Mouse (Mus musculus) neural tube, embryonic 15.5 days (tissue): ENCODE results near the gene Slc2a6. TPM values are rescaled to one million over a fixed set of nuclear protein-coding genes. Genes with fewer than 3 reads are reported as not detected.

ENCODE experiments used
- ATAC-seq: fragments of 200-750 bp; cut with Nextera tagmentation; 2 replicates; pipeline ENCODE4 v1.8.0; 2017; ENCODE audit warnings: mild to moderate bottlenecking, moderate TSS enrichment, moderate library complexity; ENCODE audit not compliant: low FRiP score
- H3K27ac ChIP-seq: fragments of 300-500 bp; sonication (generic); replicated peaks from 2 replicates; pipeline ENCODE4 v1.5.1; 2015; ENCODE audit warnings: mild to moderate bottlenecking, inconsistent platforms
- H3K27me3 ChIP-seq: fragments of 300-500 bp; sonication (generic); replicated peaks from 2 replicates; pipeline ENCODE4 v1.6.1; 2015; ENCODE audit warnings: inconsistent platforms
- H3K36me3 ChIP-seq: fragments of 300-500 bp; sonication (generic); 2 replicates; pipeline ENCODE4 v1.6.1; 2015; ENCODE audit warnings: inconsistent platforms
- H3K4me1 ChIP-seq: fragments of 300-500 bp; sonication (generic); 2 replicates; pipeline ENCODE4 v1.6.1; 2015; ENCODE audit warnings: inconsistent platforms
- H3K4me2 ChIP-seq: fragments of 300-500 bp; sonication (generic); 2 replicates; pipeline ENCODE4 v1.6.1; 2015; ENCODE audit warnings: inconsistent platforms, mild to moderate bottlenecking, moderate library complexity
- H3K4me3 ChIP-seq: fragments of 300-500 bp; sonication (generic); replicated peaks from 2 replicates; pipeline ENCODE4 v1.5.1; 2015; ENCODE audit warnings: mild to moderate bottlenecking, inconsistent platforms
- H3K9ac ChIP-seq: fragments of 300-500 bp; sonication (generic); replicated peaks from 2 replicates; pipeline ENCODE4 v1.6.1; 2015; ENCODE audit warnings: mild to moderate bottlenecking, inconsistent platforms
- H3K9me3 ChIP-seq: fragments of 300-500 bp; sonication (generic); replicated peaks from 2 replicates; pipeline ENCODE4 v1.6.1; 2016; ENCODE audit warnings: inconsistent platforms
- WGBS: fragments of 180-500 bp; shearing (Covaris S2); methylation state at CpG from one replicate; pipeline ENCODE4 v1.1.7; 2015; ENCODE audit warnings: mixed read lengths; 5-methylcytosine and 5-hydroxymethylcytosine counted together
- polyA plus RNA-seq: library from polyadenylated mRNA; unstranded; fragments of >200 nt; fragmentation: Nextera tagmentation; extraction: Ambion mirVana; gene quantifications from 2 replicates; pipeline ENCODE4 v1.2.1, GENCODE M21; 2015

The Slc2a6 gene
- 17.2 and 20.0 TPM in 2 replicates for polyA plus RNA-seq

DNA sequence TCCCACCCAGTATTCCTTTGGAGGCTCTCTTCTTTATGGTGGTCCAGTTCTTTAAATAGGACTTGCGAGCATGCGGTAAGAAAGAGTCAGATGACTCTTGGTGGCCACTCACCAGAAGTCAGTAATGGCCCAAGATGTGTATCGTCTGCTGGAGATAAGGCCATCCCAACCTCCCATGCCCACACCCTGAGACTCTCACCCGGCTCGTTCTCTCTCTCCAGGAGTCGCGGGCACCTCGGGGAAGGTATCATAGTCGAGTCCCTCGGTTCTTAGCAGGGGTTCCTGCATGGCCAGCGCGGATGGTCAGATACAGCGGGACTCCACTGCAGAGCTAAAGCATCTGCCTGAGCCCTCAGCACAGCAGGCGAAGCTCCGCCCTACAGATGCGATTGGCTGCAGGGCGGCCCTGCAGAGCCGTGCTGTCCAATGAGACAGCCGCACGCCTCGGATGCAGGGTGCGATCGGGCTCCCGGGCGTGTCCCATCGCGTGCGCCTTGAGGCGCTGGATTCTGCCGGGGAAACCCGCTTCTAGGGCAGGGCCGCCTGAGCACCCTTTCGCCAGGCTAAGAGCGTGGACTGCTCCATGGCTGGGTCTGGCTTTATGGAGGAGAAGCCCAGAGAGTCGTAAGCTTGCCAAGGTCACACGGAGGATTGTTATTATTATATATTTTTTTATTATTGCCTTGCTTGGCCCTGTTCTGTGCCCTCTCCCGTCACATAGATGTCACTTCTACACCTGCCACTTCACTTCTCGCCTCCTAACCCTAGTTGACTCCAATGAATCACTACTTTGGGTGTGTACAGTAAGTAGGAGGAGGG is at the start of gene Slc2a6:
Gene Slc2a6 (minus strand): TSS at position 381 of the 819 bp plus-strand sequence.
- H3K36me3 ChIP-seq = no peaks in the 10 kb centered on the region
- 0 out of 2 replicates have a peak, but pooled peaks cover 3% of the 10 kb centered on the region for H3K27me3 ChIP-seq
- H3K9me3 ChIP-seq = no peaks in the 10 kb centered on the region
- peak within 1 kb of the TSS; percentile 80 for H3K27ac ChIP-seq
- ATAC-seq = peak; percentile 99
- H3K4me3 ChIP-seq = peak within 1 kb of the TSS; percentile 49
- H3K9ac ChIP-seq = peak within 1 kb of the TSS; percentile 52
- peak within 1 kb of the TSS; percentile 74 for H3K4me2 ChIP-seq
- WGBS = 2% methylated on average over 38 of the region's 38 CpGs
- peaks cover 18% of the 10 kb centered on the region for H3K4me1 ChIP-seq

DNA sequence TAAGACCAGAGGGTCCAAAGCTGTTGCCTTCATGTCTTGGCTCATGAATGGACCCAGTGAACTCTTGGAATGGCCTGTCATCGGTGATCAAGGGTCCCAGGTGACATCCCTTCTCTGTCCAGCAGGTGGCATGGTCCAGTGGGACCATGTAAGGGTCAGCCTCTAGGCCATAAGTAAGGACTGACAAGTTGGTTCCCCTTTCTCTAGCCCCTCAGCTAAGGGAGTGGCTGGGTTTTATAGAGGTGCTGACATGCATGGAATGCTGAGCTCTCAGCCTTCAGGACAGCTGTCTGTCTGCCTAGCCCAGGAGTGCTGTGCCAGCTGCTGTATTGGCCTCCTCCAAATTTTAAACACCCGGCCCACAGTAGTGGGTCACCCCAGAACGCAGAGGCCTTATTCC is 47.7 kb upstream of the Slc2a6 start:
- ATAC-seq = no peak
- WGBS = 66% methylated on average over 3 of the region's 3 CpGs
- no peak overlapping the region for H3K4me2 ChIP-seq
- H3K9ac ChIP-seq = no peak overlapping the region
- H3K27me3 ChIP-seq = no peaks in the 10 kb centered on the region
- H3K36me3 ChIP-seq = no peaks in the 10 kb centered on the region
- no peak overlapping the region for H3K27ac ChIP-seq
- H3K4me3 ChIP-seq = no peak overlapping the region
- no peaks in the 10 kb centered on the region for H3K9me3 ChIP-seq
- peaks cover 36% of the 10 kb centered on the region for H3K4me1 ChIP-seq

DNA sequence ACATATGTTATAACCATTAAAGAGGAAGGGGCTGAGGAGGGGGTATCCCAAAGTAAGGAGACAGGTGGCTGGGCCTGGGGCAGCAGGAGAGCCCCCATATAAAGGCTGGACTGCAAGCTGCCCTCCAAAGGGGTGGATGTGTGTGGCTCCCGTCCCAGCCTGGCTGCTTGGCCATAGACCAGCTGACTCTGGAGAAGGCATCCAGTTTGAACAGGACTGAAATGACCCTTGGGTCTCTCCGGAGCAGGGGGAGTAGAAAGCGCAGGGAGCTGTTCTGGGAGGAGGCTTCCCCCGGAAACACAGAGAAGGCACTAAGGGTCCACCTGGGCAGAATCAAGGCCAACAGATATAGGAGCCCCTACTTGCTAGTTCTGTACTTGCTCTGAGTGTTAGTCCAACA is 47.0 kb upstream of the Slc2a6 start:
- WGBS = 80% methylated on average over 4 of the region's 4 CpGs
- Histone ChIP-seq H3K9me3 (no peaks in the 10 kb centered on the region), H3K36me3 (no peaks in the 10 kb centered on the region), H3K4me3 (no peak overlapping the region), H3K4me2 (no peak overlapping the region), H3K9ac (no peak overlapping the region), H3K27ac (no peak overlapping the region), H3K4me1 (peaks cover 33% of the 10 kb centered on the region), H3K27me3 (no peaks in the 10 kb centered on the region)
- no peak for ATAC-seq

DNA sequence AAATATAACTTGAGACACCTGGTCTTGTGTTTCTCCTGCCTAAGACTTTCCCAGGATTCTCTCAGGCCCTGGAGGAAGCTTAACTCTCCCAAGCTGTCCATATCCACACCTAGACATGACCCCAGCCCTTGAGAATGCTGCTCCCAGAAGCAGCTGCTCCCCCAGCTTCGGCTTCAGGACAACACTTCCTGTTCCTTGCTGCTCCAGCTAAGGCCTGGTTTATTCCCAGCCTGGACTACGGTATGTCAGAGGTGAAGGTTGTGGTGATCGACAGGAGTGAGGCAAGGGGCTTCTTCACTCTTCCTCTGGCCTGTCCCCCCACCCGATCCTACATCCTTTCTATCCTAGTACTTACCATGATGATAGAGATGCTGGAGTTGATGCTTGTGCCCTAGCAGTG is 45.6 kb upstream of the Slc2a6 start:
- Histone ChIP-seq H3K36me3 (no peaks in the 10 kb centered on the region), H3K4me1 (peaks cover 21% of the 10 kb centered on the region), H3K4me2 (no peak overlapping the region), H3K27me3 (no peaks in the 10 kb centered on the region), H3K9me3 (no peaks in the 10 kb centered on the region), H3K27ac (no peak overlapping the region), H3K4me3 (no peak overlapping the region), H3K9ac (no peak overlapping the region)
- ATAC-seq = no peak
- WGBS = 85% methylated on average over 4 of the region's 4 CpGs

DNA sequence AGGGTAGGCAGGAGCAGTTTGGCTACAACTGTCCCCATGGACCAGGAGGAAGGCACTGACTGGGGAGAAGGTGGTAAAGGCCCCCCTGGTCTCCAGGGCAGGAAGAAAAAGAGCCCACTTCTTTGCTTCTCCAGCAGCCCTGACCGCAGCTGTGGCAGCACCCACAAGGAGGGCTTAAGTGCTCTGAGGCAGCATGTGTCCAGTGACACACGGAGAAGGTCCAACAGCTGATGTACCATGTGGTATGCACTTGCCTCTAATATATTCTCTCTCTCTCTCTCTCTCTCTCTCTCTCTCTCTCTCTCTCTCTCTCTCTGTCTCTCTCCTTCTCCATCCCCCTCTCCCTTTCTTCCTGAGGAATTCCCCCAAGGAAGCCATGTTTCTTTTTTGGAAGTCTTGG is 44.2 kb upstream of the Slc2a6 start, which contains the start of gene Mymk:
Gene Mymk (minus strand): TSS at position 202 of the 400 bp plus-strand sequence.
- H3K27ac ChIP-seq = no peak within 1 kb of the TSS
- H3K4me2 ChIP-seq = no peak within 1 kb of the TSS
- WGBS = 76% methylated on average over 2 of the region's 2 CpGs
- H3K9ac ChIP-seq = no peak within 1 kb of the TSS
- H3K4me3 ChIP-seq = no peak within 1 kb of the TSS
- no peak for ATAC-seq
- H3K4me1 ChIP-seq = 0 out of 2 replicates have a peak, but pooled peaks cover 11% of the 10 kb centered on the region
- H3K9me3 ChIP-seq = no peaks in the 10 kb centered on the region
- H3K27me3 ChIP-seq = no peaks in the 10 kb centered on the region
- H3K36me3 ChIP-seq = no peaks in the 10 kb centered on the region

- no peak overlapping the region for H3K27ac ChIP-seq
- no peaks in the 10 kb centered on the region for H3K36me3 ChIP-seq
- H3K27me3 ChIP-seq = no peaks in the 10 kb centered on the region
- no peak overlapping the region for H3K4me2 ChIP-seq
- H3K9ac ChIP-seq = no peak overlapping the region
- no peaks in the 10 kb centered on the region for H3K9me3 ChIP-seq
- peak; percentile 50; the same call in 1 of the 2 replicates for ATAC-seq
- WGBS = 17% methylated on average over 4 of the region's 4 CpGs
- 0 out of 2 replicates have a peak, but pooled peaks cover 11% of the 10 kb centered on the region for H3K4me1 ChIP-seq
- H3K4me3 ChIP-seq = no peak overlapping the region
Measured at GRCm38 (mm10) chr2:27071137-27071536, 43.3 kb upstream of the Slc2a6 start.

- no peak overlapping the region for H3K27ac ChIP-seq
- no peak for ATAC-seq
- WGBS = 79% methylated on average over 2 of the region's 2 CpGs
- no peak overlapping the region for H3K9ac ChIP-seq
- H3K4me1 ChIP-seq = 0 out of 2 replicates have a peak, but pooled peaks cover 11% of the 10 kb centered on the region
- H3K4me3 ChIP-seq = no peak overlapping the region
- no peaks in the 10 kb centered on the region for H3K9me3 ChIP-seq
- no peaks in the 10 kb centered on the region for H3K27me3 ChIP-seq
- no peak overlapping the region for H3K4me2 ChIP-seq
- no peaks in the 10 kb centered on the region for H3K36me3 ChIP-seq
Measured at GRCm38 (mm10) chr2:27070247-27070813, 42.5 kb upstream of the Slc2a6 start.

- Histone ChIP-seq H3K4me1 (0 out of 2 replicates have a peak, but pooled peaks cover 11% of the 10 kb centered on the region), H3K27ac (no peak overlapping the region), H3K9ac (no peak overlapping the region), H3K27me3 (no peaks in the 10 kb centered on the region), H3K36me3 (no peaks in the 10 kb centered on the region), H3K4me2 (no peak overlapping the region), H3K4me3 (no peak overlapping the region), H3K9me3 (no peaks in the 10 kb centered on the region)
- WGBS = 40% methylated on average over 3 of the region's 3 CpGs
- no peak for ATAC-seq
Measured at GRCm38 (mm10) chr2:27069646-27070045, 41.8 kb upstream of the Slc2a6 start.

GRCm38 (mm10) chr2:27067996-27068395 is 40.2 kb upstream of the Slc2a6 start:
- Histone ChIP-seq H3K4me1 (0 out of 2 replicates have a peak, but pooled peaks cover 11% of the 10 kb centered on the region), H3K4me2 (no peak overlapping the region), H3K36me3 (no peaks in the 10 kb centered on the region), H3K9me3 (no peaks in the 10 kb centered on the region), H3K9ac (no peak overlapping the region), H3K27ac (no peak overlapping the region), H3K27me3 (no peaks in the 10 kb centered on the region), H3K4me3 (no peak overlapping the region)
- 41% methylated on average over 2 of the region's 2 CpGs for WGBS
- ATAC-seq = no peak

DNA sequence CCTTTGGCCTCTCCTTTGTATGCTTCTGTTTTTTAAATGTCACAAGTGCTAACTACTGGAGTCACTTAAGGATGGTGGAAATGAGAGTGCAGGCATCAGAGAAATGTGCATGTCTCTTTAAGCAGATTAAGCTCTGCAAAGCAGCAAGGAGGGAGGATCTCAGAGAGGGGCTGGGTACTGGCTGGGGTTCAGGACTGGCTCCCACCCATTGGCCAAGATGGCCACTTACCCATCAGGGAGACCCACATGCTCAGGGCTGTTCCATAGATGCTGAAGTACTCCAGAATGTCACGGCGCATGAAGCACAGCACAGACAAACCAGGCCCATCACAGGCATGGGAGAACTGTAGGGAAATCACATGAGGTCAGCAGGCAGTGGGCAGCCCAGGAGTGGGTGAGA is 39.3 kb upstream of the Slc2a6 start:
- Histone ChIP-seq H3K4me3 (no peak overlapping the region), H3K27me3 (no peaks in the 10 kb centered on the region), H3K4me2 (no peak overlapping the region), H3K4me1 (0 out of 2 replicates have a peak, but pooled peaks cover 11% of the 10 kb centered on the region), H3K36me3 (no peaks in the 10 kb centered on the region), H3K9me3 (no peaks in the 10 kb centered on the region), H3K27ac (no peak overlapping the region), H3K9ac (no peak overlapping the region)
- 91% methylated on average over 2 of the region's 2 CpGs for WGBS
- no peak for ATAC-seq

DNA sequence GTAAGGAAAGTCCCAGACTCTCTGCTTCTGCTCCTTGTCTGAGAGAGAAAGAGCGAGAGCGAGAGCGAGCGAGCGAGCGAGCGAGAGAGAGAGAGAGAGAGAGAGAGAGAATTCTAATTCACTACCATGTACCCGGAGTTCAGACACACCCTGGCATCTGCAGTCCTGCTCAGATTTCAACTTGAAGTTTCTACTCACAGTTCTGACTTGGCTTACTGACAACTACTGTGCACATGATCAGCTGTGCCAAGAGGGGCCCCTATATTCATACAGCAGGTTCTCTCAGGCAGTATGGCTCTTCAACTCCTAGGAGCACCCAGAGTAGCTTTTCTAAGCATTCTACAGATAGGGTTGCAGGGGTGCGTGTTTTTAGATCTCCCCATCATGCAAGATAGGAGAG is 31.4 kb upstream of the Slc2a6 start:
- H3K9me3 ChIP-seq = no peaks in the 10 kb centered on the region
- no peak for ATAC-seq
- H3K9ac ChIP-seq = no peak overlapping the region
- H3K27me3 ChIP-seq = no peaks in the 10 kb centered on the region
- H3K27ac ChIP-seq = no peak overlapping the region
- peaks cover 14% of the 10 kb centered on the region for H3K4me1 ChIP-seq
- 79% methylated on average over 9 of the region's 9 CpGs for WGBS
- no peak overlapping the region for H3K4me2 ChIP-seq
- H3K4me3 ChIP-seq = no peak overlapping the region
- H3K36me3 ChIP-seq = no peaks in the 10 kb centered on the region

DNA sequence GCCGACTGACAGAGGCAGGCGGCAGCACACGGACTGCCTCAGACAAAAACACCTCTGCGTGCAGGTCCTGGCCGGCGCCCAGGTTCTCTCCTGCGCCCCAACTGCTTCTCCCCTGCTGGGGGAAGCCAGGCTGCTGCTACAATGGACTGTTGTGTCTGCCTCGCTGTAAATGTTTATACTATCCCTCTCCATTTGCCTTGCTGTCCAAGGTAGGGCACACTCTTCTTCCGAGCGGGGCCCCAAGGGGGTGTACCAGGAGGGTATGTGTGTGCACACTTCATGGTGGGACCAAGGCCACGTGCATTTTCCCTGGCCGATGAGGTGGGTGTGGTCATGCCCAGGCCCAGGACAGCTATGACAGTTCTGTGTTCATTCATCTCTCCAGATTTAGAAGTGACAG is 31.0 kb upstream of the Slc2a6 start:
- no peak for ATAC-seq
- no peaks in the 10 kb centered on the region for H3K36me3 ChIP-seq
- 11% methylated on average over 12 of the region's 12 CpGs for WGBS

More for the DNA sequence above, 31.0 kb upstream of the Slc2a6 start:
- Histone ChIP-seq H3K4me2 (peak overlapping the region; percentile 9; the same call in 1 of the 2 replicates), H3K4me3 (no peak overlapping the region), H3K27me3 (no peaks in the 10 kb centered on the region), H3K4me1 (peaks cover 14% of the 10 kb centered on the region), H3K9me3 (no peaks in the 10 kb centered on the region), H3K9ac (no peak overlapping the region), H3K27ac (no peak overlapping the region)
